Mouse (Mus musculus) v-Abl transformed pro-B cells (cell line): ENCODE results near the gene Flrt1.
"Not testable (repeated sequence)": the region's sequence is repeated elsewhere in the genome, so short reads cannot be mapped to it uniquely, and the experiment has no call there.

ENCODE experiments used
- in situ Hi-C, 2 experiments: fragments of 400-800 bp; cut with MboI; formaldehyde crosslinking; loops; one replicate each; pipeline ENCODE4 v1.15.1; 2025; ENCODE audit not compliant: unreplicated experiment in 2 of 2

Gene Flrt1

GRCm38 (mm10) chr19:7053382-7053781, 52.1 kb downstream of the Flrt1 start:
- in situ Hi-C loops, result not testable (repeated sequence)

- in situ Hi-C loops, result no loop called here
Measured at GRCm38 (mm10) chr19:7044706-7045105, 60.8 kb downstream of the Flrt1 start.

- in situ Hi-C loops, result no loop called here
Measured at GRCm38 (mm10) chr19:7044279-7044678, 61.2 kb downstream of the Flrt1 start.
